25 mouse cellular contexts compared by ENCODE assay signal in genomic region chr11:32198256-32198955, GRCm38 (mm10). TPM values are rescaled to one million over a fixed set of nuclear protein-coding genes. Genes with fewer than 3 reads are reported as not detected.
A peak's percentile ranks its signal among the peaks of the same experiment; 100 is the strongest.
DNase-seq lines count a peak whose midpoint lies in the region; ATAC-seq lines count a peak whose summit lies in the region.
"Had no signal": no experiment of that assay in that cellular context is flagged by ENCODE, and none has a peak within 500 bp of the region (broad histone marks: within the 10 kb centered on the region; RNA-seq: fewer than 3 reads in every experiment).

No protein-coding gene starts in this region.

- 0 out of 2 replicates have a peak overlapping the region, but pooled peaks have one; percentile 1 for H3K27ac ChIP-seq in liver, embryonic 12.5 days
- H3K27ac ChIP-seq: forebrain, embryonic 13.5 days; hindbrain, embryonic 14.5 days; layer of hippocampus, adult 2 months; limb, embryonic 15.5 days had no signal

- WGBS in liver, embryonic 12.5 days (ENCODE audit: insufficient replicate concordance): 46% methylated on average over 14 of the region's 14 CpGs

- H3K36me3 ChIP-seq in liver, embryonic 12.5 days: no peaks in the 10 kb centered on the region
- H3K36me3 ChIP-seq: limb, embryonic 15.5 days had no signal

- no peaks in the 10 kb centered on the region for H3K9me3 ChIP-seq in liver, embryonic 12.5 days (replicated peaks)
- H3K9me3 ChIP-seq: forebrain, embryonic 13.5 days; limb, embryonic 15.5 days had no signal

- no peak overlapping the region for H3K9ac ChIP-seq in liver, embryonic 12.5 days
- H3K9ac ChIP-seq: forebrain, embryonic 13.5 days; hindbrain, embryonic 14.5 days; limb, embryonic 15.5 days; liver, postnatal 0 days had no signal

- H3K27me3 ChIP-seq in liver, embryonic 12.5 days (replicated peaks): no peaks in the 10 kb centered on the region

- DNase-seq in adrenal gland, postnatal 14 days: peak; percentile 2
- no peak for DNase-seq in adrenal gland, postnatal 25 days
- no peak for DNase-seq in liver
- DNase-seq in thymus, postnatal 14 days: peak; percentile 32
- no peak for DNase-seq in thymus, adult 18-20 months
- DNase-seq in right cerebral cortex, postnatal 4 days: no peak
- DNase-seq: cerebellum, adult 2 months; cerebellum, postnatal 36 days; gastrocnemius, postnatal 10 days; heart, postnatal 10 days; kidney, adult 8-10 months; kidney, postnatal 14 days; liver, postnatal 0 days; lung, postnatal 10 days; retina, postnatal 1 day had no signal

- peaks cover 61% of the 10 kb centered on the region for H3K4me1 ChIP-seq in liver, embryonic 12.5 days
- H3K4me1 ChIP-seq: forebrain, embryonic 13.5 days; limb, embryonic 15.5 days had no signal

- H3K4me3 ChIP-seq in liver, embryonic 12.5 days: no peak overlapping the region
- H3K4me3 ChIP-seq: forebrain, embryonic 13.5 days; layer of hippocampus, adult 2 months; limb, embryonic 15.5 days had no signal

- ATAC-seq in liver, embryonic 12.5 days: no peak
- ATAC-seq in granulocyte monocyte progenitor cell, adult 5-6 weeks (replicated peaks; ENCODE audit: poor library complexity, severe bottlenecking): 0 out of 2 replicates have a peak, but pooled peaks have one; percentile 24
- ATAC-seq: CD4-positive, CD25-positive, alpha-beta regulatory T cell, adult 4 months; forebrain, embryonic 13.5 days; liver, postnatal 0 days; midbrain, embryonic 16.5 days had no signal

- peak overlapping the region; percentile 34; the same call in 1 of the 2 replicates for H3K4me2 ChIP-seq in liver, embryonic 12.5 days
- H3K4me2 ChIP-seq: forebrain, embryonic 13.5 days; hindbrain, embryonic 14.5 days; limb, embryonic 15.5 days had no signal

RNA-seq across cellular contexts. Expression of gene Il9r, which starts 1.7 kb away (rescaled TPM):
- 0.41 and 0.53 TPM in 2 replicates for total RNA-seq in adrenal gland, postnatal 14 days (2021)
- not detected in 2 replicates for total RNA-seq in adrenal gland, postnatal 25 days (2021)
- polyA plus RNA-seq in liver, embryonic 12.5 days (2016; fragmentation: Nextera tagmentation; extraction: Ambion mirVana): 0.22 and 0.30 TPM in 2 replicates
- not detected in 2 replicates for total RNA-seq in granulocyte monocyte progenitor cell, adult 5-6 weeks (2014; fragmentation: Nextera tagmentation)
- total RNA-seq in granulocyte monocyte progenitor cell, adult 5-6 weeks (2017): not detected in 2 replicates
- total RNA-seq: gastrocnemius, postnatal 10 days; layer of hippocampus, adult 2 months; left cerebral cortex, postnatal 25 days had no signal
- polyA plus RNA-seq: cerebellum, adult 2 months; forebrain, embryonic 13.5 days; hindbrain, embryonic 14.5 days; intestine, embryonic 14.5 days; midbrain, embryonic 16.5 days had no signal

RNA-seq across cellular contexts. Expression of gene Snrnp25, which starts 6.8 kb away (rescaled TPM):
- 19.7 and 20.8 TPM in 2 replicates for total RNA-seq in adrenal gland, postnatal 14 days (2021)
- 11.3 and 15.4 TPM in 2 replicates for total RNA-seq in adrenal gland, postnatal 25 days (2021)
- 103 TPM in 2 replicates for polyA plus RNA-seq in liver, embryonic 12.5 days (2016; fragmentation: Nextera tagmentation; extraction: Ambion mirVana)
- 50.3 and 58.3 TPM in 2 replicates for total RNA-seq in granulocyte monocyte progenitor cell, adult 5-6 weeks (2014; fragmentation: Nextera tagmentation)
- 75.1 and 78.0 TPM in 2 replicates for total RNA-seq in granulocyte monocyte progenitor cell, adult 5-6 weeks (2017)

RNA-seq across cellular contexts. Expression of gene Rhbdf1, which starts 23.7 kb away (rescaled TPM):
- 22.4 and 24.3 TPM in 2 replicates for total RNA-seq in adrenal gland, postnatal 14 days (2021)
- 27.6 and 27.9 TPM in 2 replicates for total RNA-seq in adrenal gland, postnatal 25 days (2021)
- polyA plus RNA-seq in liver, embryonic 12.5 days (2016; fragmentation: Nextera tagmentation; extraction: Ambion mirVana): 12.0 and 14.1 TPM in 2 replicates
- total RNA-seq in granulocyte monocyte progenitor cell, adult 5-6 weeks (2014; fragmentation: Nextera tagmentation): 0.26 TPM in 1 of 2 replicates, not detected in the other
- total RNA-seq in granulocyte monocyte progenitor cell, adult 5-6 weeks (2017): 1.0 TPM in 1 of 2 replicates, not detected in the other

RNA-seq across cellular contexts. Expression of gene Mpg, which starts 27.9 kb away (rescaled TPM):
- total RNA-seq in adrenal gland, postnatal 14 days (2021): 15.3 and 21.3 TPM in 2 replicates
- 18.5 and 22.9 TPM in 2 replicates for total RNA-seq in adrenal gland, postnatal 25 days (2021)
- 25.7 and 27.2 TPM in 2 replicates for polyA plus RNA-seq in liver, embryonic 12.5 days (2016; fragmentation: Nextera tagmentation; extraction: Ambion mirVana)
- 11.6 and 12.9 TPM in 2 replicates for total RNA-seq in granulocyte monocyte progenitor cell, adult 5-6 weeks (2014; fragmentation: Nextera tagmentation)
- total RNA-seq in granulocyte monocyte progenitor cell, adult 5-6 weeks (2017): 4.4 and 5.7 TPM in 2 replicates

Comparison
In these comparisons a context has a peak if more than half of its experiments do, and no peak if none do; other contexts are left out.
1. DNase-seq: peak in adrenal gland, postnatal 14 days (single experiment) and thymus, postnatal 14 days (single experiment); none in adrenal gland, postnatal 25 days (single experiment), liver (single experiment), thymus, adult 18-20 months (0 of 2) and right cerebral cortex, postnatal 4 days (single experiment).
2. RNA of gene Rhbdf1, which starts 23.7 kb away (total RNA-seq): 27.6 to 27.9 TPM in adrenal gland, postnatal 25 days and 22.4 to 24.3 TPM in adrenal gland, postnatal 14 days; 0.26 to 1.0 TPM in granulocyte monocyte progenitor cell, adult 5-6 weeks; every median in the first group is over 10 times any median in the second.